Mouse (Mus musculus): Measurements from ENCODE around the gene Nr3c2. TPM values are rescaled to one million over a fixed set of nuclear protein-coding genes. Genes with fewer than 3 reads are reported as not detected.

The Nr3c2 gene
- polyA plus RNA-seq, 1 experiment from 2014 or later = 0.63 TPM

DNA sequence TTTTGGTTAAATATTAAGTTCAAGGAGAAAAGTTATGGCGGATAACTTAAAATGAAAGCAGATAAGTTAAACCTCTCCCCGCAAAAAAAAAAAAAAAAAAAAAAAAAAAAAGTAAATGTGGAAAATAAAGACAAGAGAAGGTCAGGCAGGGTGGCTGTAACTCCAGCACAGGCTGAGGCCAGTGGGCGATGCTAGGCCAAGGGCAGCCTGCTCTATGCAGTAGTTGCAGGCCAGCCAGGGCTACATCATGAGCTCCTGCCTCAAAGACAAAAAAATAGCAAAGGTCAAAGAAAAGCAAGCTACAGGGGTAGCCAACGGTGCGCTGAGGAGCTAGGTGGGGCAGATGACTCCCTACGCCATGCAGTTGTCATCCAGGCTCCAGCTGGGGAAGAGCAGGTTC, 270.1 kb downstream of the Nr3c2 start:
- no peaks in the 10 kb centered on the region for H3K27me3 ChIP-seq
- no peak overlapping the region for H3K9ac ChIP-seq
- H3K36me3 ChIP-seq (replicated peaks) = no peaks in the 10 kb centered on the region
- H3K4me1 ChIP-seq = no peaks in the 10 kb centered on the region
- WGBS = 96% methylated on average over 6 of the region's 6 CpGs
- H3K4me2 ChIP-seq = no peak overlapping the region
- ATAC-seq (ENCODE audit: low FRiP score) = no peak
- no peak overlapping the region for H3K4me3 ChIP-seq (replicated peaks)
- no peak overlapping the region for H3K27ac ChIP-seq
- no peaks in the 10 kb centered on the region for H3K9me3 ChIP-seq

DNA sequence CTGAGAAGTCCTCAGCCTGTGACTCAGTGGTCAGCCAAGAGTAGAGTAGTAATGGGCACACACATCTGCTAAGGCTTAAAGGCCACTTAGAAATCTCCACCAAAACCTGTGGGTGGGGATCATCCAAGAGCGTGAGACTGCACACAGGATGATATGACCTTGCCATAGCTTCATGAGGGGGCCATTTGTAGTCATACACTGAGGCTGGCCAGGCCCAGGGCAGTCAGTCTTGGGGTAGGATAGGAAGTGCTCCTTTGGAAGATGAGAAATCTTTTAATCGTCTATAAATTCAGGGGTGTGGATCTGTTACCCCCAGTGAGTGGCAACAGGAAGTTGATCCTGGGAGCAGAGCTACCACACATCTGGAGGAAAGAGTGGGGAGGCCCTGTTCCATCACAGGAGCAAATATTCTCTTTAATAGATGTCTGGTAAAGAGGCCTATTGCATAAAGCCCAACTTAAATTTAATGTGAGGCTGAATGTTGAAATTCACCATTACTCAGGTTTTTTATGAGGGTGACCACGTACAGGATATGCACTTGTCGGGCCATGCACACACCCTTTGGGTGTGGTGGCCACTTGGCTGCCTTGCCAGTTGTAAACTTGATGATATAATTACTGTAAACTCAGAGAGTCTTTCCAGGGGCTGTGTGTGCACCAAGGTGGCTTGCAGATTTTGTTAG, 270.7 kb downstream of the Nr3c2 start:
- H3K27me3 ChIP-seq = no peaks in the 10 kb centered on the region
- H3K9ac ChIP-seq = no peak overlapping the region
- no peak for ATAC-seq (ENCODE audit: low FRiP score)
- no peaks in the 10 kb centered on the region for H3K36me3 ChIP-seq (replicated peaks)
- H3K4me3 ChIP-seq (replicated peaks) = no peak overlapping the region
- no peak overlapping the region for H3K27ac ChIP-seq
- no peaks in the 10 kb centered on the region for H3K9me3 ChIP-seq
- WGBS = 92% methylated on average over 4 of the region's 4 CpGs
- H3K4me1 ChIP-seq = no peaks in the 10 kb centered on the region
- H3K4me2 ChIP-seq = no peak overlapping the region

DNA sequence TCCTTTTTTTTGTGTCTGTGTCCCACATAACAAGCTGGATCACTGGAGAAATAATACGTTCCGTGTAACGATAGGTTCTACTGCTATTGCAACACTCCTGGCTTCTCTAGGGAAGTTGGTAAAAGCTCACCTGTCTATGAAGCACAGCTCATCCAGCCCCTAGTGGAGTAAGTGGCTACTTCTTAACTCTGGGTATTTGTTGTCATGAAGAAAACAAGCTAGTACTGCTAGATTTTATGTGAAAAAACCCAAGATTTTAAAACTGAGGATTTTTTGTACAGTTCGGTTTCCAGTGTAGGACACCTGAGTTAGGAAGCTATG, 271.2 kb downstream of the Nr3c2 start:
- no peak for ATAC-seq (ENCODE audit: low FRiP score)
- Histone ChIP-seq H3K4me3 (replicated peaks) (no peak overlapping the region), H3K27ac (no peak overlapping the region), H3K9me3 (no peaks in the 10 kb centered on the region), H3K4me1 (no peaks in the 10 kb centered on the region), H3K9ac (no peak overlapping the region), H3K36me3 (replicated peaks) (no peaks in the 10 kb centered on the region), H3K27me3 (no peaks in the 10 kb centered on the region), H3K4me2 (no peak overlapping the region)
- 95% methylated on average over 4 of the region's 4 CpGs for WGBS

DNA sequence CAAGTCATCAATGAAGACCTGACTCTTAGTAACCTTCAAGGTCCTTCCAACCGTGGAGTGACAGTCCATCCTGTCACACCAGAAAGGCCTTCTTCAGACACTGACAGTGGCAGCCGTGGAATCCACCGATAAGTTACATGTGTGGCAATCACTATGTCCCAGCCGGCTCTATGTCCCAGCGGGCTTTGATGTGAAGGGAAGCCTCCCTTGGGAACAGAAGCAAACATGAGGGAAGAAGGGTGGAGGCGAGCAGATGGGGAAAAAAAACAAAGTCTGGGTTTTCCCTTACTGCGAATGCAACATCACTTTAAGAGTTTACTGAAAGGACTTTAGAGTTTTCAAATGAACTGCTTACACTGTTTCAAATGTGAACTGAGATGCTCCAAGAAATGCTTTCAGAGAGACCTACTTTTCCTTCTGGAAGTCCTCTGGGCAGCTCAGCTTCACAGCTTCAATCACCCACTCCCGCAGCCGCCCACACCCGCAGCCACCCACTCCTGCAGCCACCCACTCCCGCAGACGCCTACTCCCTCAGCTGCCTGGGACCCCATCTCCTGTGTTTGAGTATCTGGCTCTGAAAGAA, 273.9 kb downstream of the Nr3c2 start:
- no peak overlapping the region for H3K9ac ChIP-seq
- no peaks in the 10 kb centered on the region for H3K36me3 ChIP-seq (replicated peaks)
- no peak overlapping the region for H3K4me3 ChIP-seq (replicated peaks)
- H3K27me3 ChIP-seq = no peaks in the 10 kb centered on the region
- H3K9me3 ChIP-seq = no peaks in the 10 kb centered on the region
- WGBS = 75% methylated on average over 12 of the region's 12 CpGs
- H3K4me1 ChIP-seq = no peaks in the 10 kb centered on the region
- no peak overlapping the region for H3K4me2 ChIP-seq
- no peak overlapping the region for H3K27ac ChIP-seq
- no peak for ATAC-seq (ENCODE audit: low FRiP score)

DNA sequence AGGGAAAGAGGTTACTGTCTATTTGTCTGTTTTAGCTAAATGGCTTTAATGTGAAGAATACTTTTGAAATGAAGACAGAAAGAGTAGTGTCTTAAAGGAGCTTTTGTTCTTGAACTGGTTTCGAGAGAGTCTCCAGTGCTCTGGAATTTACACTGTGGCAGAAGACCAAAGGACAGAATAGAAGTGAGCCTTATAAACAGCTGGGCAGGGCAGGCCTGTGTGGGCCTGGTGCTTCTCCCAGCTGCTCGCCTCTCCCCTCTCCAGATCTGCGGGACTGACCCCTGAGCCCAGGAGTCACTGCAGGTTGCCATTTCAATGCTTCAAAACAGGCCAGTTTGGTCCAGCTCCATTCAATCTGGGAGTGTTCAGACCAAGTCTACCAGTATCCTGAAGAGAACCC, 274.5 kb downstream of the Nr3c2 start:
- no peaks in the 10 kb centered on the region for H3K27me3 ChIP-seq
- no peak overlapping the region for H3K27ac ChIP-seq
- WGBS = 45% methylated on average over 3 of the region's 3 CpGs
- no peak for ATAC-seq (ENCODE audit: low FRiP score)
- H3K9ac ChIP-seq = no peak overlapping the region
- no peaks in the 10 kb centered on the region for H3K9me3 ChIP-seq
- H3K4me2 ChIP-seq = no peak overlapping the region
- no peaks in the 10 kb centered on the region for H3K4me1 ChIP-seq
- no peaks in the 10 kb centered on the region for H3K36me3 ChIP-seq (replicated peaks)
- H3K4me3 ChIP-seq (replicated peaks) = no peak overlapping the region

DNA sequence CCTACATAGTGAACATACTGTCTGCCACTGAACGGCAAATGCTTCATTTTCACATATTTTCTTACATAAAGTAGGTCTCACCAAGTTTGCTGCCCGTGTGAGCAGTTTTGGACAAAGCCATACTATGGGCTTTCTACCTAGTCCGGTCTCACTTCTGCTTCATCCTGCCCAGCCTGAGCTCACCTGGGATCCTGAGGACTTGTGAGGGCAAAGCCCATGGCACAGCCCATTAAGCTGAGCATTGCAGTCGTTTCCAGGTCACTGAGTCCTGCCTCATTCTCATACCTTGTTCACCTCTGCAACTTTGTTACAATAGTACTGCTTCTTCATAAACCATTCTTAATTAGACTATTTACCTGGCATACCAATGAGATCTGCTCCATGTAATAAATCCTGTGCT, 276.2 kb downstream of the Nr3c2 start:
- Histone ChIP-seq H3K27me3 (no peaks in the 10 kb centered on the region), H3K4me2 (no peak overlapping the region), H3K4me1 (no peaks in the 10 kb centered on the region), H3K9ac (no peak overlapping the region), H3K4me3 (replicated peaks) (no peak overlapping the region), H3K9me3 (no peaks in the 10 kb centered on the region), H3K36me3 (replicated peaks) (no peaks in the 10 kb centered on the region), H3K27ac (no peak overlapping the region)
- WGBS = 89% methylated on average over 4 of the region's 4 CpGs
- ATAC-seq (ENCODE audit: low FRiP score) = no peak

DNA sequence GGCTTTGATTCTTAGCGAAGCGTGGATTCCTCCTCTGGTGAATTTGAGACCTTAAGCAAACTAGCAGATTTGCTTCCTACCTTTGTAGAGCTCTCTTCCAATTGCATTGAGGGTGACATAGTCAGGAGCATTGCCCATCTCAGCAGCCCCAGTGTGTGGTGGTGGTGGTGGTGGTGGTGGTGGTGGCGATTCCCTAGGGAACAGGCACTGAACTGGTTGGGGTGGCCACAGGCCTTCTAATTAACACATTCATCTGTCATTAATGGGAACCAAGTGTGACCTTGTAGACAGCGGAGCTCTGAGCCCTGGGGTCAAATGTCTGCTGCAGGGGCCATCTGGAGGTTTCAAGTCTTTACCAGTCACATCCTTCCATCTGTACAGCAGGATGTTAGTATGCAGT, 277.1 kb downstream of the Nr3c2 start:
- no peak overlapping the region for H3K27ac ChIP-seq
- 84% methylated on average over 4 of the region's 4 CpGs for WGBS
- H3K36me3 ChIP-seq (replicated peaks) = no peaks in the 10 kb centered on the region
- ATAC-seq (ENCODE audit: low FRiP score) = no peak
- no peak overlapping the region for H3K4me2 ChIP-seq
- H3K9me3 ChIP-seq = no peaks in the 10 kb centered on the region
- no peak overlapping the region for H3K4me3 ChIP-seq (replicated peaks)
- no peaks in the 10 kb centered on the region for H3K27me3 ChIP-seq
- no peaks in the 10 kb centered on the region for H3K4me1 ChIP-seq
- H3K9ac ChIP-seq = no peak overlapping the region

DNA sequence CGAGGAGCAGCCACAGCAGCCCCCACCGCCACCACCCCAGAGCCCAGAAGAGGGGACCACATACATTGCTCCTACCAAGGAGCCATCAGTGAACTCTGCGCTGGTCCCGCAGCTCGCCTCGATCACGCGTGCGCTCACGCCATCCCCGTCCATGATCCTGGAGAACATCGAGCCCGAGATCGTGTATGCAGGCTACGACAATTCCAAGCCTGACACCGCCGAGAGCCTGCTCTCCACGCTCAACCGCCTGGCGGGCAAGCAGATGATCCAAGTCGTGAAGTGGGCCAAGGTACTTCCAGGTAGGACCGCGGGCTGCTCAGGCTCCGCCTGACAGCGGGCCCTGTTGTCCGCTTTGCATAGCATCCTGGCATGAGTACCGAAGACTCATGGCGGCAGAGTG, 286.6 kb downstream of the Nr3c2 start:
- Histone ChIP-seq H3K4me3 (replicated peaks) (no peak overlapping the region), H3K4me2 (no peak overlapping the region), H3K9ac (no peak overlapping the region), H3K27ac (no peak overlapping the region), H3K27me3 (no peaks in the 10 kb centered on the region), H3K36me3 (replicated peaks) (no peaks in the 10 kb centered on the region), H3K9me3 (no peaks in the 10 kb centered on the region), H3K4me1 (0 out of 2 replicates have a peak, but pooled peaks cover 4% of the 10 kb centered on the region)
- no peak for ATAC-seq (ENCODE audit: low FRiP score)
- WGBS = 96% methylated on average over 28 of the region's 28 CpGs

DNA sequence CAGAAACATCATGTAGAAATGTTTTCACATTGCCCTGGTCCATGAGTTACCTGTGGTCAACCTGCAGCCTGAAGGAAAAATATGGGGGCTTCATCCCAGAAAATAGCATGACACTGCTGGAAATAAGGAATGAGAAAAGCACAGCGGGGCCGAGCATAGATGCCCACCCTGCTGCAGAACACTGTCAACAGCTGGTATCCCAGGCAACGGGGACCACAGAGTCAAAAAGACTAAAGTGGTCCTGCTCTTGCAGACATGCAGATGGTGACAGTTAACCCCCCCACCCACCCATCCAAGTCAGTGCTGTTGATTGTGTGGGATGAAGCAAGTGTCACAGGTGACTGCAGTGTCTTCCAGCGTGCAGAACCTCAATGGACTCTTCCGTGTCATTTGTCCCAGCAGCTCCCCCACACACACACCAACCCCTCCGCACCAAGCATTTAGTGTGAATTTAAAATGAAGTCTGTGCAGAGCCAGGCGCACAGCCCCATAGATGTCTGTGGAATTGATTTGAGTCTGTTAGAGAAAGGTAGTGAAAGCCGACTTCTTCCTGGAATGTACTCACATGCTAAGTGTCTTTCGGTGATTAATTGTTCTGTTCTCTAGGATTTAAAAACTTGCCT, 287.8 kb downstream of the Nr3c2 start:
- no peak for ATAC-seq (ENCODE audit: low FRiP score)
- H3K9me3 ChIP-seq = no peaks in the 10 kb centered on the region
- 78% methylated on average over 9 of the region's 9 CpGs for WGBS
- no peak overlapping the region for H3K9ac ChIP-seq
- H3K27ac ChIP-seq = no peak overlapping the region
- no peaks in the 10 kb centered on the region for H3K27me3 ChIP-seq
- no peaks in the 10 kb centered on the region for H3K36me3 ChIP-seq (replicated peaks)
- H3K4me3 ChIP-seq (replicated peaks) = no peak overlapping the region
- no peak overlapping the region for H3K4me2 ChIP-seq
- 0 out of 2 replicates have a peak, but pooled peaks cover 3% of the 10 kb centered on the region for H3K4me1 ChIP-seq

DNA sequence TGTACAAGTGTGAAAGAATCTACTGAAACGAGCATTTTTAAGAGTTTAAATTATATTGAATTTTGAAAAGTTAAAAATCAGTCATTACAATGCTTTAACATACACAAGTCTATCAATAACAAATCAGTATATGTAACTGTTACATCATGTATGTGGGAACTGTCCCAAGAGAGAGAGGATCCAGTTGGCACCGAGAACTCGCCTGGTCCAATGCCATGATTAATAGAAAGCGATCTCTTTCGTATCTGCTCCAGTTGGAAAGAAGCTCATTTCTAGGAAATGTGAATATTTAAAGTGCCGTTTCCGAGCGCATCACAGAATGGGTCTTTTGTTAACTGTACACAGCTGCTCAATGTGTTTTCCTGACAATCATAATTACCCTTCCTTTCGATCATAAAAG, 288.5 kb downstream of the Nr3c2 start:
- 76% methylated on average over 9 of the region's 9 CpGs for WGBS
- no peaks in the 10 kb centered on the region for H3K4me1 ChIP-seq
- no peaks in the 10 kb centered on the region for H3K9me3 ChIP-seq
- no peak overlapping the region for H3K27ac ChIP-seq
- H3K36me3 ChIP-seq (replicated peaks) = no peaks in the 10 kb centered on the region
- no peak overlapping the region for H3K4me3 ChIP-seq (replicated peaks)
- ATAC-seq (ENCODE audit: low FRiP score) = no peak
- H3K9ac ChIP-seq = no peak overlapping the region
- no peak overlapping the region for H3K4me2 ChIP-seq
- H3K27me3 ChIP-seq = no peaks in the 10 kb centered on the region

DNA sequence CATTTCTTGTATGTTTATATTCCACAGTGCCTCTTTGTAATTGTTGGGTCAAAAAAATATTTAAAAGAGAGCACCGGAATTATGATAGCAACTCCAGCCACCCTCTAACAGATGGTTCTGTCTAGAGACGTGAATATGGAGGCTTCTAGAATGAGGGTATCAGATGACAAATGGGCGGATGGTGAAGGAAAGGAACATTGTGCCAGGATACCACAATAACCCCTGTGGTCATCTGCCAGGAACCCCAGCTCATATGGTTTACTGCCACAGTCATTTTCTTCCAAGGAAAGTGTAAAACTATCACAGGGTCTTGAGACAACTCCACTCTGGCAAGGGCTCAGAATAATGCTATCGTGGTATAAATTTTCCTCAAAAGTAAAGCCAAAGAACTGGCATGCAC, 289.1 kb downstream of the Nr3c2 start:
- Histone ChIP-seq H3K27ac (no peak overlapping the region), H3K4me1 (no peaks in the 10 kb centered on the region), H3K4me3 (replicated peaks) (no peak overlapping the region), H3K9me3 (no peaks in the 10 kb centered on the region), H3K36me3 (replicated peaks) (no peaks in the 10 kb centered on the region), H3K27me3 (no peaks in the 10 kb centered on the region), H3K9ac (no peak overlapping the region), H3K4me2 (no peak overlapping the region)
- WGBS = 81% methylated on average over 4 of the region's 4 CpGs
- no peak for ATAC-seq (ENCODE audit: low FRiP score)

DNA sequence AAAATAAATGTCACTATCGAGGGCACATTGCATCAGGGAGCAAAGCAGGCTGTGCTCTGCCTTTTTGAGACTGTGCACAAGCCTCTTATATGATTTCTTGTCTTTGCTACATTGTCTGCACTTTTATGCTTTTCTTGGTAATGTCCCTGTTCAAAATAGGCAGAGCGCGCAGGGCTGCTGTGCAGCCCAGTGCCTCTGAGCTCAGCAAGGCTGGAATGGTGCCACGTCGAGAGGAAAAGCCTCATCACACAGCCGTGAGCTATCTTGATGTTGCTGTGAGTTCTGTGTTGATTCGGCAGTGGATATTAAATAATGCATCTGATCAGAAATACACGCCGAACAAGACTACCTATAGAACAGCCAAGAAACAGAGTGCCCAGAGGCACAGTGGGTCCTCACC, 290.1 kb downstream of the Nr3c2 start:
- WGBS = 92% methylated on average over 9 of the region's 9 CpGs
- Histone ChIP-seq H3K9me3 (no peaks in the 10 kb centered on the region), H3K36me3 (replicated peaks) (no peaks in the 10 kb centered on the region), H3K9ac (no peak overlapping the region), H3K4me2 (no peak overlapping the region), H3K27me3 (no peaks in the 10 kb centered on the region), H3K4me1 (no peaks in the 10 kb centered on the region), H3K27ac (no peak overlapping the region), H3K4me3 (replicated peaks) (no peak overlapping the region)
- ATAC-seq (ENCODE audit: low FRiP score) = no peak

DNA sequence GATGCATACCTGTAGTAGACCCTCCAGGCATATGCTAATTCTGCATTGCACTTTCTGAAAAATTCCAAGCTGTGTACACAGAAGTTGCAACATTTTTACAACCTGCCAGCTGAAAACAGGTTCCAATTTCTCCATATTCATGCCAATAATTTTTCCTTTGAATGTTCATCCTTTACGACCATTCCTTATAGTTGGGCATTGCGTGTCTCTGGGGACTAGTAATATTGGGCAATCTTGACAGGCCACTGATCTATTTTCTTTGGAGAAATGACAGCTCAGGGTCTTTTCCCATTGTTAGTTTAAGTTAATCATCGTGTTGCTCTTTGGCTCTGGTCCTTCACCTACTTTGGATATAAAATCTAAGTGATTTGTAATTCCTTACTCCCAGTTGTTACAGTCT, 291.2 kb downstream of the Nr3c2 start:
- H3K4me3 ChIP-seq (replicated peaks) = no peak overlapping the region
- no peaks in the 10 kb centered on the region for H3K27me3 ChIP-seq
- H3K9me3 ChIP-seq = no peaks in the 10 kb centered on the region
- H3K36me3 ChIP-seq (replicated peaks) = no peaks in the 10 kb centered on the region
- ATAC-seq (ENCODE audit: low FRiP score) = no peak
- WGBS = 89% methylated on average over 3 of the region's 3 CpGs
- H3K27ac ChIP-seq = no peak overlapping the region
- H3K4me1 ChIP-seq = no peaks in the 10 kb centered on the region
- no peak overlapping the region for H3K9ac ChIP-seq
- H3K4me2 ChIP-seq = no peak overlapping the region
